Mouse (Mus musculus): ENCODE measurements around the gene Epha10. TPM values are rescaled to one million over a fixed set of nuclear protein-coding genes. Genes with fewer than 3 reads are reported as not detected.

The Epha10 gene
- polyA plus RNA-seq, 2 experiments from 2014 or later: not detected

Other genes with a start within 250 kb of the Epha10 start
- gene Pou3f1, start 224.1 kb upstream of the Epha10 start, polyA plus RNA-seq (2017; shearing (Covaris generic)): not detected
- 10 to 100 TPM; 83.1 to 87.9 TPM for gene Utp11, start 187.3 kb upstream of the Epha10 start, polyA plus RNA-seq (2017; shearing (Covaris generic))
- 10 to 100 TPM in 1 of 2 experiments, 1 to 10 TPM in 1; 6.6 to 11.0 TPM for gene Fhl3, start 180.2 kb upstream of the Epha10 start, polyA plus RNA-seq (2017; shearing (Covaris generic))
- gene Sf3a3, start 166.1 kb upstream of the Epha10 start, polyA plus RNA-seq (2017; shearing (Covaris generic)): 100 to 1,000 TPM; 104 to 108 TPM
- gene Inpp5b, start 139.0 kb upstream of the Epha10 start, polyA plus RNA-seq (2017; shearing (Covaris generic)): 100 to 1,000 TPM in 1 of 2 experiments, 10 to 100 TPM in 1; 88.0 to 146 TPM
- gene Mtf1, start 78.8 kb upstream of the Epha10 start, polyA plus RNA-seq (2017; shearing (Covaris generic)): 10 to 100 TPM; 16.0 to 16.7 TPM
- gene Yrdc, start 30.2 kb upstream of the Epha10 start, polyA plus RNA-seq (2017; shearing (Covaris generic)): 1 to 10 TPM; 4.9 to 5.6 TPM
- 1 to 10 TPM; 2.3 to 3.3 TPM for gene 1110065P20Rik, start 29.7 kb upstream of the Epha10 start, polyA plus RNA-seq (2017; shearing (Covaris generic))
- gene Maneal, start 18.7 kb upstream of the Epha10 start, polyA plus RNA-seq (2017; shearing (Covaris generic)): under 1 TPM; 0.58 to 0.62 TPM
- gene 9930104L06Rik, start 56.1 kb downstream of the Epha10 start, polyA plus RNA-seq (2017; shearing (Covaris generic)): 10 to 100 TPM; 13.0 to 24.8 TPM
- gene Cdca8, start 58.4 kb downstream of the Epha10 start, polyA plus RNA-seq (2017; shearing (Covaris generic)): 10 to 100 TPM; 12.6 to 31.4 TPM
- gene Rspo1, start 105.5 kb downstream of the Epha10 start, polyA plus RNA-seq (2017; shearing (Covaris generic)): not detected
- 10 to 100 TPM; 72.3 to 96.7 TPM for gene Gnl2, start 135.7 kb downstream of the Epha10 start, polyA plus RNA-seq (2017; shearing (Covaris generic))
- gene Dnali1, start 184.8 kb downstream of the Epha10 start, polyA plus RNA-seq (2017; shearing (Covaris generic)): not detected
- 1 to 10 TPM; 5.1 to 8.8 TPM for gene Snip1, start 185.8 kb downstream of the Epha10 start, polyA plus RNA-seq (2017; shearing (Covaris generic))
- 10 to 100 TPM; 56.7 to 74.8 TPM for gene Meaf6, start 204.2 kb downstream of the Epha10 start, polyA plus RNA-seq (2017; shearing (Covaris generic))
- 1 to 10 TPM; 3.6 to 4.4 TPM for gene Zc3h12a, start 246.9 kb downstream of the Epha10 start, polyA plus RNA-seq (2017; shearing (Covaris generic))

Data from CD4-positive, CD25-positive, alpha-beta regulatory T cell, adult 4 months (primary cell).